Mouse (Mus musculus) embryonic stem cell, embryonic (primary cell): ENCODE measurements around the gene Fpr-rs7.

Experiments
- CTCF ChIA-PET, 4 experiments: fragments of 300-600 bp in 2 of 4; fragments of 350-600 bp in 2 of 4; sonication (Branson Sonifier 250); formaldehyde crosslinking; loops; one replicate each; lab custom pipeline; 2022; ENCODE audit warnings: inconsistent platforms in 2 of 4; lab: Charles Lee
- POLR2A ChIA-PET, 4 experiments: fragments of 300-600 bp in 2 of 4; fragments of 350-600 bp in 2 of 4; sonication (Branson Sonifier 250); formaldehyde crosslinking; loops; one replicate each; lab custom pipeline; 2022; ENCODE audit warnings: antibody characterized with exemption in 4 of 4, inconsistent platforms in 1 of 4; lab: Charles Lee

Fpr-rs7 gene

DNA sequence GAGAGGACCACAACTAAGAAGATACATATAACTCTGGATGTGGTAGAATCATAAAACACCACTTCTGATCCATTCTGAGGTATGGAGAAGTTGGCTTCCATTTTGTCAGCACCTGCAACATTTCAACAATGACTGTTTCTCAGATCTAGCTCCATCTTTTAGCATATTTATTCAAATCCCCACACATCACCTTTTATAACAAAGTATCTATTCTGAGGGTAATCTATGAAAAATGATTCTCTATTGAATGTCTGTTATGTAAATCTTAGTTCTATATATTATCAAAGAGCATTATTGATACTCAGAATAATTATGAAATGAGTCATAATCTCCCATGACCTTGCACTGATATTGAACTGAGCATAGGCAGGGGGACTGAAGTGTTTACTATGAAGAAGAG lies at the start of gene Fpr-rs7:
Fpr-rs7 (minus strand) TSS at position 101 of the 400 bp plus-strand sequence.
- POLR2A ChIA-PET, result no interaction called here
- CTCF ChIA-PET, result no interaction called here

DNA sequence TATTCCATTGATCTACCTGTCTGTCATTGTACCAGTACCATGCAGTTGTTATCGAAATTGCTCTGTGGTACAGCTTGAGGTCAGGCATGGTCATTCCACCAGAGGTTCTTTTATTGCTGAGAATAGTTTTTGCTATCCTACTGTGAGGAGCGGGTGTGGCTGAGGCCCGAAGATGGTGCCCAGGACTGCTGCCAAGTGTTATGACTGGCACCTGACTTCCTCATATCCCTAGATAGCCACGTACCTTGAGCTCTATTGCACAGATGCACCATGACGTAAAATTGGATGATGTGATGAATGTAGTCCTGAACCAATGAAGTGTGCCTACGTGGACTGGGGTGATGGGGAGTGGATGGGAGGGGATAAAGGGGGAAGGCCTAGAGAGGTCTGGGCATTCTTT lies 39.9 kb downstream of the Fpr-rs7 start:
- ChIA-PET CTCF (no interaction called here), POLR2A (no interaction called here)

DNA sequence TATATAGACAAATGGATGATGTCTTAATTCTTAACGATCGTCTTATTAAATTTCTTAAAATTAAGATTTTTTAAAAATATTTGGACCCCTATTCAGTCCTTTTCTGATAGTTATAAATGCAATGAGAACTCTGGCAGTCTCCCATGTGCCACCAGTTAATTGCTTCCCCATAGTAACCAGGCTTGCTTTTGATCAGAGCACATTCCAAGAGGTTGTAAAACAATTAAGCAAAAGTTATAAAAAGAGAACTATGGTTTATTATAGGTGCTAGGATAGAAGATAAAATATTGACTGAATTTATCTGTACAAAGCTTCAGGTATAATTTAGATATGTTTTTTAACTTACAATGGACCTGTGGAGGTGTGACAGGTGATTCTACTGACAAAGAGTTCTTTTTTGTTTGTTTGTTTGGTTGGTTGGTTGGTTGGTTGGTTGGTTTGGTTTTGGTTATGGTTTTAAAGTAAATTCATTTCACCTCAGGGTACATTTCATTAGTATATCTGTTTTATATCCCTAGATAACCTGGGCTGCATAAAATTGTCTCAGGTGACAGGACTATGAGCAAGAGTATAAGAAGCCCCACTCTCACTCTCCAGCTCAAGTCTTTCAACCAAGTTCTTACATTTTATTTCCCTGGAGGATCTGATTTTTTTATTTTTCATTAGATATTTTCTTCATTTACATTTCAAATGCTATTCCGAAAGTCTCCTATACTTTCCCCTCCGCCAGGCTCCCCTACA lies 42.2 kb downstream of the Fpr-rs7 start:
- ChIA-PET CTCF (no interaction called here), POLR2A (no interaction called here)
